Mouse (Mus musculus) regulatory T cell (primary cell): Measurements from ENCODE around the gene Akap5.

Experiments used
- in situ Hi-C: fragments of 300-600 bp; cut with MboI, MseI; formaldehyde crosslinking; loops from one replicate; pipeline ENCODE4 v1.15.1; 2025; ENCODE audit warnings: high pct_unique_total_duplicates

Gene Akap5

GRCm38 (mm10) chr12:76324679-76325431, at the start of gene Akap5:
Gene Akap5 (plus strand): TSS chr12:76324891.
- in situ Hi-C loops, result no loop called here

DNA sequence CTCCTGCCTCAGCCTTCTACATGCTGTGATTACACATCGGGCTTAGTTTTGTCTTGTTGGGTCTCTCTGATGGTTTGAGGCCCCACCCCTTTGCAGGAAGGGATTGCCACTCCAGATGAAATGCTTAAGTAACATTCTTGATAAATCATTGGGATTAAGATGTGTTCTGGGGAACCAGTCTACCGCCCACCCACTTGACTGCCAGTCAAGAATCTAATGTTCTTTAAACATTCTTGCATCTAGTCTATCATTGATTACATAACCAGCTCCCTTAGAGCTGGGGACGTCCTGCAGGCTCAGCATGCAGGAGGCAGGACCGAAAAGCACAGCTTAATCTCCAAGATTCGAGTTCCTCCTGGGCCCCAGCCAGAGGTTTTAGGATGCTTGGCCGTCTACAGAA, 46.5 kb upstream of the Akap5 start:
- in situ Hi-C loops, result no loop called here

- in situ Hi-C loops, result loop anchor here (10.0 kb wide), 1 partner anchor 754 kb away; no protein-coding TSS in a partner anchor
Observed at GRCm38 (mm10) chr12:76280556-76280955, 44.1 kb upstream of the Akap5 start.

DNA sequence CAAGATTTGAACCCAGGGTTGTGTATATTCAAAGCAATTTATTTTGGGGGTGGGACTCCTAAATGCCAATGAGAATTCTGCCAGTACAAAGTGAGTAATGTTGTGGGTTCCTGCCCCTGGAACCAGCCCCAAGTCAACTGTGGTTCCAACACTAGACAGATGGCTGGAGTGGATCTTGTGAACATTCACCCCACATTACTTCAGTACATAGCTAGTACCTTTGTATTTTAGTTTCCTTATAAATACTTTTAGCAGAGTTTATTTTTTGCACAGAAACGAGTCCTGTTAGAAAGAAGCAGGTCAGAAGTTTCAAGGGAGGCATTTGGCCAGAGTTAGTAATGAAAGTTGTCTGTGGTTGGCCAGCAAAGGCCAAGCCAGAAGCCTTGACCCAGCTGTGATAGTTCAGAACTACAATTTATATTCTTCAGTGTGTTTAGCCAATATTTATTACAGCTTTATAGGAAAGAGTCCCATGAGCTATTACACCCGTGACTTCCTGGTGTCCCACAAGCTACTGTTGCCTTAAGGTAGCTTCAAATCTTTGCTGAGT, 43.5 kb upstream of the Akap5 start:
- in situ Hi-C loops, result loop anchor here (10.0 kb wide), 1 partner anchor 754 kb away; no protein-coding TSS in a partner anchor

DNA sequence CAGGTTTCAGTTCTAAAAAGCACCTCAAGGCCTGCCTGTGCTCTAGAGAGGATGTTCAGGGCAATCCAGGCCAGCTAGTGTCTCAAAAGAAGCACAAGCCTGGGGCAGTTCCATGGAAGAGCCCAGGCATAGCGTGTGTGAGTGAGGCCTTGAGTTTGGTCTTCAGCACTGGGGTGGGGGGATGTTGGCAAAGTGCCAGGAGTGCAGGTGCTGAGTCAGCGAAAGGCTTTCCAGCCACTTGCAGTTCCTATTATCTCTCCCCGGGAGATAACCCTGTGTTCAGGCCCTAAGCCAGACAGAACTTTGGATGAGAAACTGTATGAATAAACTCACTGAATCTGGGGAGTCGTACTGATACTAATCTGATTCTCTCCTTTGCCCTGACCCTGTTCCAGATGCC, 42.6 kb upstream of the Akap5 start:
- in situ Hi-C loops, result loop anchor here (10.0 kb wide), 1 partner anchor 753 kb away; no protein-coding TSS in a partner anchor

DNA sequence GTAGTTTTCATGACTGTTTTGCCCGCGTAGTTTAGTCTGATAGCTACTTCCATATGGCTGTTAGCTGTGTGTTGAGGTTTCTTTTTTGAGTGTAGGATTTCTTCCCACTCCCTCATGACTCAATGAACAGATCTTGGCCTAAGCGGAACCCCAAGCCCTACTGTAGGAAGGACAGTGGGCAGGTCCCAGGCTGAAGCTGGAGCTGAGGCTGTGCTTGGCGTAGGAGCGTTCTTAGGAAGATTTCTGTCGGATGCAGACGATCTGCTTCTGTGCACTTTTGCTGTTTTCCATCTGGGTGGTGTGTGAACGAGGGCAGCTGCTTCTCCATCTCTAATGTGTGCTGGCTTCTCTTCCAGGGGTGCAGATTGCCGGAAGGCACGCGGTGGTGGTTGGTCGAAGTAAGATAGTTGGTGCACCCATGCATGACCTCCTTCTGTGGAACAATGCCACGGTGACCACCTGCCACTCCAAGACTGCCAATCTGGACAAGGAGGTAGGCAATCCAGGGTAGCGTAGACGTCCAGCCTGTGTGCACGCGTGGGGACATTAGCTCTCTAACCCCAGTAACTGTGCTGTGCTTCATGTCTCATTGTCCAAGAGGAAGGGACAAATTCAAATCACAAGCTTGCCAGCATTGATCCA, 42.0 kb upstream of the Akap5 start:
- in situ Hi-C loops, result loop anchor here (10.0 kb wide), 1 partner anchor 752 kb away; no protein-coding TSS in a partner anchor

- in situ Hi-C loops, result loop anchor here (10.0 kb wide), 1 partner anchor 749 kb away; no protein-coding TSS in a partner anchor
Observed at GRCm38 (mm10) chr12:76285418-76285817, 39.3 kb upstream of the Akap5 start.

DNA sequence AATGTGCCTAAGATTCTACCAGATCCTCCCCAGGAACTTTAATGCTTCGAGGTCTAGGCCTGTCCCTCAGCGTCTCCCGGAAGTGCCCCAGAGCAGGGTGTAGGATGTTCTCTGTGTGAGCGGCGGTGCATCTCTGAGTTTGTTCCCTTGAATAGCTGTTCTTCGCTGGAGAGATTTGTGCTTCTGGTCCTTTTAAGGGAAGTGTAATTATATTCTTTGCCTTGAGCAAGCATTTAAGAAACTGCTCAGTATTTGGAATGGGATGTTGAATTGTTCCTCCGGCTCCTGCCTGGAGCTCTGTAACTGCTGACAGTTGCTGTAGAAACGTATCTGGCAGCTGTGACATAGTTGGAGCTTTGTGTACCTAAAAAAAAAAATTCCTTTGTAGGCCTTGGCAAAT, 36.7 kb upstream of the Akap5 start:
- in situ Hi-C loops, result loop anchor here (10.0 kb wide), 1 partner anchor 747 kb away; no protein-coding TSS in a partner anchor

- in situ Hi-C loops, result loop anchor here (10.0 kb wide), 1 partner anchor 746 kb away; no protein-coding TSS in a partner anchor
Observed at GRCm38 (mm10) chr12:76288494-76288893, 36.2 kb upstream of the Akap5 start.

DNA sequence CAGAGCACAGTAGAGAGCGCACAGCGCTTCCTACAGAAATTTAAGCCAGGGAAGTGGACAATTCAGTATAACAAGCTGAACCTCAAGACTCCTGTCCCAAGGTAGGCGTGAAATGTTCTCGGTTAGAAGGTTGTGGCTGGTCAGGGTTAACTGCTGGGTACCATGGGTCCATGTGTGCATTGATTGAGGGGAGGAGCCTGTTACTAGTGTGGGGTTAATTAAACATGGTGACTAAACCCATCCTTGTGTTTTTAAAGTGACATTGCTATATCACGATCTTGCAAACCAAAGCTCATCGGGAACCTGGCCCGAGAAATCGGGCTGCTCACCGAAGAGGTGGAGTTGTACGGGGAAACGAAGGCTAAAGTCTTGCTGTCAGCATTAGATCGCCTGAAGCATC, 35.3 kb upstream of the Akap5 start:
- in situ Hi-C loops, result loop anchor here (10.0 kb wide), 1 partner anchor 745 kb away; no protein-coding TSS in a partner anchor

DNA sequence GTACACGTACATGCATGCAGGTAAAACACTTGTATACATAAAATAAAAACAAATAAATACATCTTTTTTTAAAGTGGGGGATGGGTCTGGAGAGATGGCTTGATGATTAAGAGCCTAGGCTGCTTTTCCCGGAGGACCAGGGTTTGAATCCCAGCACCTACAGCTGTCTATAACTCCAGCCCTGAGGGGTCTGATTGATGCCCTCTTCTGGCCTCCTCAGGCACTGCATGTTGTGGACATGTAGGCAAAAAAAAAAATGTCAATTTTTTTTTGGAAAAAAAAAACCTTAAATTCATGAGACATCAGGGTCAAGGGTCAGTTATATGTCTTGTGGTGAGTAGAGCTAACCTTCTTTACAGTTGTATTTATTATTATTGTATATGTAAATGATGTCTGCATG, 34.4 kb upstream of the Akap5 start:
- in situ Hi-C loops, result no loop called here

DNA sequence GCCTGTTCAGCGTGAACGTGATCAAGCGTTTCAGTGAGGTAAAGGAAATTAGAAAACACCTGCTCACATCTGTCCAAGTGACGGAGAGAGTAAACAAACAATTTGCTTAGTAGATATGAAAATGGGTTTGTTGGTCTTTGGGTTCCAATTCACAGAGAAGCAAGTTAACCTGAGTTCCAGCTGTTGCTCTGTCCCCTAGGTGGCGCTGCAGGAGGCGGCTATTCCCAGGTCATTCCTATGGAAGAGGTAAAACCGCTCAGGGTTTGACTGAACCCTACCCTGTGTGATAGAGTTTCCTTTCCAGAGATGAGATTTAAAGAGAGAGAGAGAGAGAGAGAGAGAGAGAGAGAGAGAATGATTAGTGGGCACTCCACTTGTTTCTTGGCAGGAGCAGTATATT, 31.5 kb upstream of the Akap5 start:
- in situ Hi-C loops, result no loop called here

DNA sequence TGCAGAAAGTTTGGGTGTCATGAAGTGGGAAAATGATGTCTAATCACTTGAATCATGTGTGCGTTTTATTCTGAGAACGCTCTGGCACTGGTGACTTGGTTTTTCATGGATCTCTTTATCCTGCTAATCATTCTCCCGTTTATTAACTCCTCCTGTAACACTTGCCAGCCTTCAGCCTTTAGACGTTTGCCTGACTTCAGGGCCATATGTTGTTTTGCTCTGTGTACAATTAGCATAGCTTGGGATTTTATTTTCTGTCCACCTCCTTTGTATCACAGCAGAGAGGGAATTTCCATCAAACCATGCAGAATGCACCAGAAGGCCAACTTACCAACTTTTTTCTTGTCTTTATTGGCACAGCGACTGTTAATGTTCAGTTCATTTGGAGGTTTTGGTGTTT, 26.9 kb upstream of the Akap5 start:
- in situ Hi-C loops, result no loop called here

DNA sequence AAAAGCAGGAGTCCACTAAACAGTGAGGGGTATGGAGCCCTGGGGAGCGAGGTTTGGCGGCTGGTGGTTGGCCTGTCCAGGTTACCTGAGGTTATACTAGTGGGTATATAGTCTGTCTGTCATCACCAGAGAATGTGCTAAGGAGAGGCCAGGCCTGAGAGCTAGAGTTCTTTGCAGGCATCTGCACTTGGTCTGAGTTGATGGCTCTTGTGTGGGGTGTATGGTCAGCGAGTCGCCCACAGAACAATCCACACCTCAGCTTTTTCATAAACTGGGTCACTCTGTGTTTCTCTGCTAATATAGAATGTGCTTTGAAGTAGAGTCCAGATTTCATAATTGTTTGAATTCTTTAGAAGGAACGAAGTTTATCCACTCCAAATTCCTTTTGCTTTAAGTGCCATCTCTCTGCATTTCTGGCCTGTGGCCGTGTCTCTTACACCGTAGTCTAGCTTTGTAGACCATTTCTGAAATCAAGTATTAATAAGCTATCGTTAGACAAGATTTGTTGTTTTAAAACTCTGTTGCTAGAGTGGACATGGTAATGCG, 25.3 kb upstream of the Akap5 start:
- in situ Hi-C loops, result no loop called here

- in situ Hi-C loops, result no loop called here
Observed at GRCm38 (mm10) chr12:76300367-76300766, 24.3 kb upstream of the Akap5 start.

GRCm38 (mm10) chr12:76303474-76303873, 21.2 kb upstream of the Akap5 start:
- in situ Hi-C loops, result no loop called here

GRCm38 (mm10) chr12:76304199-76304598, 20.5 kb upstream of the Akap5 start:
- in situ Hi-C loops, result no loop called here

- in situ Hi-C loops, result no loop called here
Observed at GRCm38 (mm10) chr12:76305107-76305506, 19.6 kb upstream of the Akap5 start.

- in situ Hi-C loops, result no loop called here
Observed at GRCm38 (mm10) chr12:76306852-76307561, 17.7 kb upstream of the Akap5 start.

DNA sequence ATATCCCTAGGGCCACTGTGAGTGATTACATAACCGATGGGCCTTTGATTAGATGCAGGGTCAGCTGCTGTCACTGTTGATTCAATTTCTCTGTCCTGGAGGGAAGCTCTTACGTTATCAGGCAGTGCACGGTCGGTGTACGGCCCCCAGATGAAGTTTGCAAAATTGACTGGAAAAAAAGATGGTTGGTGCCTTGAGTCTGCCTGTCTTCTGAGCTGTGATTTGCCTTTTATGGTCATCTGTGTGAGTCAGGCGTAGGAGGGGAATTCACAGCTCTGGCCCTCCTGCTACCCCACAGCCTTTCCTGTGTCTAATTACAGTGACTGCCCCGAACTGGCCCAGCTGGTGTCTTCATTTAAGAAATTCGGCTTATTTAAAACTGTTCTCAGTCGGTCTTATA, 16.7 kb upstream of the Akap5 start:
- in situ Hi-C loops, result no loop called here

DNA sequence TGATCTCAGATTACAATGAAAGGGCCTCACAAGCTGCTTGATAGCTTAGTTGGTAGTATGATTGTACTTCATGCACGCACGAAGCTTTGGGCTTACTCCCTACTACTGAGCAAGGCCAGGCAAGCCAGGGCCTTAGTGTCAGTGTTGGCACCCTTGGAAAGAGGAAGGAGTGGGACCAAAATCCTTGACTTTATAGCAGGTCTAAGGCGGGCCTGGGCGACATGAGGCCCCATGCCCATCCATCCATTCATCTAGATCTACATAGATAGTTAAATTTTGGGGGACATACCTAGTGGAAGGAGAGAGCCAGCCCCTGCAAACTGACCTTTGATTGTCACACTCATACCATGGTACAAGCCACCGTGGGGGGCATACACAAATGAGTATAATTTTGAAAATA, 16.3 kb upstream of the Akap5 start:
- in situ Hi-C loops, result no loop called here

DNA sequence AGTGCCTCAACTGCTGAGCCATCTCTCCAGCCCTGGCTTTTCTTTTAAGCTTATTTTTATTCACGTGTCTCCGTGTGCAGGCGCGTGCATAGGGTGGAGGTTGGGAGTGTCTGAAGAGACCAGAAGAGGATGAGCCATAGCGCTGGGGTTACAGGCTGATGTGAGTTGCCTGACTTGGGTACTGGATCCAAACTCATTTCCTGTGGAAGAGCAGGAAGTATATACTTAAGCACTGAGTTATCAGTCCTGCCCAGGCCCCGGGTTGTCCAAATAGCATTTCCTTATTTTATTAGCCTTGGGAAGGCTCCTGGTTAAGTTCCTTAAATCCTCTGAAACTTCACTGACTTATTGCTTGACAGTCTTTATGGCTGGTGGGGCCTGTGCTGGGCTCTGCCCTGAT, 14.7 kb upstream of the Akap5 start:
- in situ Hi-C loops, result no loop called here
